Mouse (Mus musculus): ENCODE results near the gene A030014E15Rik. TPM values are rescaled to one million over a fixed set of nuclear protein-coding genes. Genes with fewer than 3 reads are reported as not detected.

A030014E15Rik gene
- polyA plus RNA-seq (2015; fragmentation: Illumina TruSeq; extraction: RNeasy Lipid Tissue Mini Kit (QIAGEN cat#74804); ENCODE audit: insufficient read depth, low replicate concordance): not detected

GRCm38 (mm10) chr1:82924650-82925049 lies at the start of gene A030014E15Rik:
A030014E15Rik (plus strand) TSS chr1:82924917.

GRCm38 (mm10) chr1:82913025-82913424 lies 11.7 kb upstream of the A030014E15Rik start, which contains the start of gene A030005L19Rik:
A030005L19Rik (plus strand) TSS chr1:82913325.

GRCm38 (mm10) chr1:82931326-82931725 lies 6.6 kb downstream of the A030014E15Rik start, which contains the start of gene Gm6217:
Gm6217 (minus strand) TSS chr1:82931399.

GRCm38 (mm10) chr1:82943295-82943694 lies 18.6 kb downstream of the A030014E15Rik start, which contains the start of gene A030003K21Rik:
A030003K21Rik (minus strand) TSS chr1:82943388.

DNA sequence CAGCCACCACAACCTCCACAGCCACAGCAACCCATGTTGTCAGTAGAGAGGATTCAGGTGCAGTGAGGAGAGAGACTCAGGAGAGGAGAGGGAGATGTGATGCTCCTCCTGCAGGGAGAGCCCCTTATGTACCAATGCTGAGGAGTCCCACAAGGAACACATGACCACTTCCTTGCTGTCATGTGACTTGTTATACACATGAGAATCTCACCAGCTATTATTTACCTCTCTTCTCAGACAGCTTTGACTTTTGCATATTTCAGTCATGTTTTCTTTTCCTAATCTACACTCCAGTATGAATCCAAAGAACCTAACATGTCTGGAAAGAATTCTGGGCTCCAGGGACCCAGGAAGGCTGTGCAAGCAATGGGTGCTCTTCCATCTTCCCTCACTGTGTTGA lies 31.2 kb downstream of the A030014E15Rik start, which contains the start of gene Gm7544:
TSS of gene Gm7544 (minus strand) at position 101 of the 400 bp plus-strand sequence.

GRCm38 (mm10) chr1:82959870-82960385 lies 35.2 kb downstream of the A030014E15Rik start, which contains the start of gene Gm47955:
Gm47955 (plus strand) TSS chr1:82960286.

Other genes with a start within 250 kb of the A030014E15Rik start
- gene Mff, start 200.0 kb upstream of the A030014E15Rik start, polyA plus RNA-seq (2015; fragmentation: Illumina TruSeq; extraction: RNeasy Lipid Tissue Mini Kit (QIAGEN cat#74804); ENCODE audit: insufficient read depth, low replicate concordance): 199 TPM
- gene Tm4sf20, start 156.5 kb upstream of the A030014E15Rik start, polyA plus RNA-seq (2015; fragmentation: Illumina TruSeq; extraction: RNeasy Lipid Tissue Mini Kit (QIAGEN cat#74804); ENCODE audit: insufficient read depth, low replicate concordance): not detected
- gene Gm47791, start 153.7 kb upstream of the A030014E15Rik start, polyA plus RNA-seq (2015; fragmentation: Illumina TruSeq; extraction: RNeasy Lipid Tissue Mini Kit (QIAGEN cat#74804); ENCODE audit: insufficient read depth, low replicate concordance): not detected
- gene Agfg1, start 85.4 kb upstream of the A030014E15Rik start, polyA plus RNA-seq (2015; fragmentation: Illumina TruSeq; extraction: RNeasy Lipid Tissue Mini Kit (QIAGEN cat#74804); ENCODE audit: insufficient read depth, low replicate concordance): 64.2 TPM
- gene A030005L19Rik, start 11.6 kb upstream of the A030014E15Rik start, polyA plus RNA-seq (2015; fragmentation: Illumina TruSeq; extraction: RNeasy Lipid Tissue Mini Kit (QIAGEN cat#74804); ENCODE audit: insufficient read depth, low replicate concordance): 0.88 TPM
- gene Gm6217, start 6.5 kb downstream of the A030014E15Rik start, polyA plus RNA-seq (2015; fragmentation: Illumina TruSeq; extraction: RNeasy Lipid Tissue Mini Kit (QIAGEN cat#74804); ENCODE audit: insufficient read depth, low replicate concordance): not detected
- gene A030003K21Rik, start 18.5 kb downstream of the A030014E15Rik start, polyA plus RNA-seq (2015; fragmentation: Illumina TruSeq; extraction: RNeasy Lipid Tissue Mini Kit (QIAGEN cat#74804); ENCODE audit: insufficient read depth, low replicate concordance): not detected
- gene Gm7544, start 31.1 kb downstream of the A030014E15Rik start, polyA plus RNA-seq (2015; fragmentation: Illumina TruSeq; extraction: RNeasy Lipid Tissue Mini Kit (QIAGEN cat#74804); ENCODE audit: insufficient read depth, low replicate concordance): not detected
- gene Gm47955, start 35.4 kb downstream of the A030014E15Rik start, polyA plus RNA-seq (2015; fragmentation: Illumina TruSeq; extraction: RNeasy Lipid Tissue Mini Kit (QIAGEN cat#74804); ENCODE audit: insufficient read depth, low replicate concordance): not detected
- gene Gm47959, start 75.6 kb downstream of the A030014E15Rik start, polyA plus RNA-seq (2015; fragmentation: Illumina TruSeq; extraction: RNeasy Lipid Tissue Mini Kit (QIAGEN cat#74804); ENCODE audit: insufficient read depth, low replicate concordance): not detected
- gene Slc19a3, start 113.5 kb downstream of the A030014E15Rik start, polyA plus RNA-seq (2015; fragmentation: Illumina TruSeq; extraction: RNeasy Lipid Tissue Mini Kit (QIAGEN cat#74804); ENCODE audit: insufficient read depth, low replicate concordance): 0.55 TPM
- not detected for gene Krtap28-10, start 117.6 kb downstream of the A030014E15Rik start, polyA plus RNA-seq (2015; fragmentation: Illumina TruSeq; extraction: RNeasy Lipid Tissue Mini Kit (QIAGEN cat#74804); ENCODE audit: insufficient read depth, low replicate concordance)
- not detected for gene Gm47969, start 120.0 kb downstream of the A030014E15Rik start, polyA plus RNA-seq (2015; fragmentation: Illumina TruSeq; extraction: RNeasy Lipid Tissue Mini Kit (QIAGEN cat#74804); ENCODE audit: insufficient read depth, low replicate concordance)
- not detected for gene A030005K14Rik, start 134.5 kb downstream of the A030014E15Rik start, polyA plus RNA-seq (2015; fragmentation: Illumina TruSeq; extraction: RNeasy Lipid Tissue Mini Kit (QIAGEN cat#74804); ENCODE audit: insufficient read depth, low replicate concordance)
- not detected for gene Krtap28-13, start 136.0 kb downstream of the A030014E15Rik start, polyA plus RNA-seq (2015; fragmentation: Illumina TruSeq; extraction: RNeasy Lipid Tissue Mini Kit (QIAGEN cat#74804); ENCODE audit: insufficient read depth, low replicate concordance)
- not detected for gene Ccl20, start 191.8 kb downstream of the A030014E15Rik start, polyA plus RNA-seq (2015; fragmentation: Illumina TruSeq; extraction: RNeasy Lipid Tissue Mini Kit (QIAGEN cat#74804); ENCODE audit: insufficient read depth, low replicate concordance)
- not detected for gene Daw1, start 234.8 kb downstream of the A030014E15Rik start, polyA plus RNA-seq (2015; fragmentation: Illumina TruSeq; extraction: RNeasy Lipid Tissue Mini Kit (QIAGEN cat#74804); ENCODE audit: insufficient read depth, low replicate concordance)

All from spleen, adult 10 weeks (tissue).